Mouse (Mus musculus): ENCODE measurements around the gene Mtfr2. TPM values are rescaled to one million over a fixed set of nuclear protein-coding genes. Genes with fewer than 3 reads are reported as not detected.

The Mtfr2 gene
- polyA plus RNA-seq, 1 experiment, result 6.3 TPM

GRCm38 (mm10) chr10:20377621-20378020, 30.1 kb downstream of the Mtfr2 start:
- WGBS, result 71% methylated on average over 9 of the region's 9 CpGs
- no peak overlapping the region for H3K4me3 ChIP-seq (ENCODE audit: control insufficient read depth, insufficient read depth, low read length)
- H3K27ac ChIP-seq (ENCODE audit: control insufficient read depth, insufficient read depth, low read length), result no peak overlapping the region
- DNase-seq, result no peak
- TF ChIP-seq CTCF (IDR thresholded peaks at IDR 0.05; ENCODE audit: borderline replicate concordance, control insufficient read depth, extremely low read depth, insufficient read depth, low read length, poor library complexity), result no peak
- TF ChIP-seq POLR2A (IDR thresholded peaks at IDR 0.05; ENCODE audit: control insufficient read depth, extremely low read depth, insufficient read depth, low read length, poor library complexity), result no peak
- H3K4me1 ChIP-seq (replicated peaks; ENCODE audit: control insufficient read depth, insufficient read depth, low read length), result no peaks in the 10 kb centered on the region
- H3K36me3 ChIP-seq (ENCODE audit: control insufficient read depth, insufficient read depth, low read length), result no peaks in the 10 kb centered on the region
- no peaks in the 10 kb centered on the region for H3K27me3 ChIP-seq (ENCODE audit: control insufficient read depth, insufficient read depth, low read length)

GRCm38 (mm10) chr10:20379071-20379735, 31.6 kb downstream of the Mtfr2 start:
- DNase-seq, result no peak

GRCm38 (mm10) chr10:20380798-20381197, 33.2 kb downstream of the Mtfr2 start:
- Histone ChIP-seq H3K4me1 (replicated peaks; ENCODE audit: control insufficient read depth, insufficient read depth, low read length) (no peaks in the 10 kb centered on the region), H3K36me3 (ENCODE audit: control insufficient read depth, insufficient read depth, low read length) (no peaks in the 10 kb centered on the region), H3K27ac (ENCODE audit: control insufficient read depth, insufficient read depth, low read length) (no peak overlapping the region), H3K4me3 (ENCODE audit: control insufficient read depth, insufficient read depth, low read length) (no peak overlapping the region), H3K27me3 (ENCODE audit: control insufficient read depth, insufficient read depth, low read length) (no peaks in the 10 kb centered on the region; the same call in 1 of the 2 replicates)
- TF ChIP-seq POLR2A (IDR thresholded peaks at IDR 0.05; ENCODE audit: control insufficient read depth, extremely low read depth, insufficient read depth, low read length, poor library complexity) (no peak), CTCF (IDR thresholded peaks at IDR 0.05; ENCODE audit: borderline replicate concordance, control insufficient read depth, extremely low read depth, insufficient read depth, low read length, poor library complexity) (no peak)
- DNase-seq, result no peak
- 85% methylated on average over 3 of the region's 3 CpGs for WGBS

More at GRCm38 (mm10) chr10:20379071-20379735, 31.6 kb downstream of the Mtfr2 start:
- 87% methylated on average over 9 of the region's 9 CpGs for WGBS
- Histone ChIP-seq H3K36me3 (ENCODE audit: control insufficient read depth, insufficient read depth, low read length) (no peaks in the 10 kb centered on the region), H3K27ac (ENCODE audit: control insufficient read depth, insufficient read depth, low read length) (no peak overlapping the region), H3K4me3 (ENCODE audit: control insufficient read depth, insufficient read depth, low read length) (no peak overlapping the region), H3K27me3 (ENCODE audit: control insufficient read depth, insufficient read depth, low read length) (no peaks in the 10 kb centered on the region; the same call in 1 of the 2 replicates), H3K4me1 (replicated peaks; ENCODE audit: control insufficient read depth, insufficient read depth, low read length) (no peaks in the 10 kb centered on the region)
- no peak for TF ChIP-seq CTCF (IDR thresholded peaks at IDR 0.05; ENCODE audit: borderline replicate concordance, control insufficient read depth, extremely low read depth, insufficient read depth, low read length, poor library complexity)
- TF ChIP-seq POLR2A (IDR thresholded peaks at IDR 0.05; ENCODE audit: control insufficient read depth, extremely low read depth, insufficient read depth, low read length, poor library complexity), result no peak

- TF ChIP-seq POLR2A (IDR thresholded peaks at IDR 0.05; ENCODE audit: control insufficient read depth, extremely low read depth, insufficient read depth, low read length, poor library complexity), result no peak
- TF ChIP-seq CTCF (IDR thresholded peaks at IDR 0.05; ENCODE audit: borderline replicate concordance, control insufficient read depth, extremely low read depth, insufficient read depth, low read length, poor library complexity), result no peak
- WGBS, result 84% methylated on average over 3 of the region's 3 CpGs
- H3K27ac ChIP-seq (ENCODE audit: control insufficient read depth, insufficient read depth, low read length), result no peak overlapping the region
- no peaks in the 10 kb centered on the region for H3K4me1 ChIP-seq (replicated peaks; ENCODE audit: control insufficient read depth, insufficient read depth, low read length)
- H3K4me3 ChIP-seq (ENCODE audit: control insufficient read depth, insufficient read depth, low read length), result no peak overlapping the region
- no peak for DNase-seq
- no peaks in the 10 kb centered on the region; the same call in 1 of the 2 replicates for H3K27me3 ChIP-seq (ENCODE audit: control insufficient read depth, insufficient read depth, low read length)
- H3K36me3 ChIP-seq (ENCODE audit: control insufficient read depth, insufficient read depth, low read length), result no peaks in the 10 kb centered on the region
Observed at GRCm38 (mm10) chr10:20381352-20381751, 33.8 kb downstream of the Mtfr2 start.

GRCm38 (mm10) chr10:20382807-20383419, 35.3 kb downstream of the Mtfr2 start:
- Histone ChIP-seq H3K4me1 (replicated peaks; ENCODE audit: control insufficient read depth, insufficient read depth, low read length) (no peaks in the 10 kb centered on the region), H3K4me3 (ENCODE audit: control insufficient read depth, insufficient read depth, low read length) (no peak overlapping the region), H3K36me3 (ENCODE audit: control insufficient read depth, insufficient read depth, low read length) (no peaks in the 10 kb centered on the region), H3K27me3 (ENCODE audit: control insufficient read depth, insufficient read depth, low read length) (no peaks in the 10 kb centered on the region; the same call in 1 of the 2 replicates), H3K27ac (ENCODE audit: control insufficient read depth, insufficient read depth, low read length) (no peak overlapping the region)
- 93% methylated on average over 6 of the region's 6 CpGs for WGBS
- TF ChIP-seq CTCF (IDR thresholded peaks at IDR 0.05; ENCODE audit: borderline replicate concordance, control insufficient read depth, extremely low read depth, insufficient read depth, low read length, poor library complexity) (no peak), POLR2A (IDR thresholded peaks at IDR 0.05; ENCODE audit: control insufficient read depth, extremely low read depth, insufficient read depth, low read length, poor library complexity) (no peak)
- no peak for DNase-seq

GRCm38 (mm10) chr10:20390568-20390967, 43.0 kb downstream of the Mtfr2 start:
- H3K27me3 ChIP-seq (ENCODE audit: control insufficient read depth, insufficient read depth, low read length), result no peaks in the 10 kb centered on the region
- no peaks in the 10 kb centered on the region for H3K4me1 ChIP-seq (replicated peaks; ENCODE audit: control insufficient read depth, insufficient read depth, low read length)
- no peak for TF ChIP-seq POLR2A (IDR thresholded peaks at IDR 0.05; ENCODE audit: control insufficient read depth, extremely low read depth, insufficient read depth, low read length, poor library complexity)
- no peak for TF ChIP-seq CTCF (IDR thresholded peaks at IDR 0.05; ENCODE audit: borderline replicate concordance, control insufficient read depth, extremely low read depth, insufficient read depth, low read length, poor library complexity)
- no peak overlapping the region for H3K27ac ChIP-seq (ENCODE audit: control insufficient read depth, insufficient read depth, low read length)
- no peak for DNase-seq
- no peak overlapping the region for H3K4me3 ChIP-seq (ENCODE audit: control insufficient read depth, insufficient read depth, low read length)
- H3K36me3 ChIP-seq (ENCODE audit: control insufficient read depth, insufficient read depth, low read length), result no peaks in the 10 kb centered on the region
- 88% methylated on average over 3 of the region's 3 CpGs for WGBS
